Mouse (Mus musculus) left cerebral cortex, adult 2 months (tissue): ENCODE data around the gene D430019H16Rik. TPM values are rescaled to one million over a fixed set of nuclear protein-coding genes. Genes with fewer than 3 reads are reported as not detected.

Experiments used
- DNase-seq, 2 experiments: peaks; one replicate each; pipeline ENCODE4 v3.0.0; 2021 to 2022; ENCODE audit warnings: low spot score in 2 of 2, mixed read lengths in 1 of 2; ENCODE audit errors: extremely low spot score in 1 of 2
- H3K27ac ChIP-seq: fragments of 200-600 bp; 2 replicates; pipeline ENCODE4 v1.8.1; 2022
- H3K4me3 ChIP-seq: fragments of 200-600 bp; 2 replicates; pipeline ENCODE4 v1.8.1; 2022
- CTCF ChIP-seq: fragments of 200-600 bp; IDR thresholded peaks from 2 replicates; pipeline ENCODE4 v1.8.1; 2022; ENCODE audit warnings: antibody characterized with exemption, mild to moderate bottlenecking, moderate library complexity
- intact Hi-C: fragments of 180-260 bp; cut with DNase I; formaldehyde crosslinking; loops from one replicate; pipeline ENCODE4 v1.15.1; 2025
- total RNA-seq, 2 experiments: library from RNA; stranded (reverse); gene quantifications; 2 replicates each; pipeline ENCODE4 v1.2.3; 2021

D430019H16Rik gene
- total RNA-seq, 2 experiments from 2014 or later, result 81.5 to 88.0 TPM

DNA sequence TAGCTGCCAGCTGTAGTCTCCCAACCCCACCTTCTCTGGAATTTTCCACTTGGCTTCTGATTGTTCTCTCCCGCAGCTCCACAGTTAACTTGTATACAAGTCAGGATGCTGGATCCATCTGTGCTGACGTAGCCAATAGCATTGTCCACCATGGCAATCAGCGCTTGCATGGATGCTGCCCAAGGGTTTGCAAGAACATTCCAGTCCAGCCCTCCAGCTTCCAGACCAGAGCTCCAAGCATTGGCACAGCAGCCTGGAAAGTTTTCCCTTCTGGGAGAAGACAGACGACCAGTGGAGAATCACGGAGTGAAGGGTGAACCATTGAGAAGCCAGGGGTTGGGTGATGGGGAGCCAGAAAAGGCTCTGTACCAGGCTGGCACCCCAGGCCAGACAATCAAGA, 41.1 kb downstream of the D430019H16Rik start:
- DNase-seq, result no peak
- Histone ChIP-seq H3K27ac (no peak overlapping the region), H3K4me3 (no peak overlapping the region)
- TF ChIP-seq CTCF, result no peak
- intact Hi-C loops, result loop anchor here (5.0 kb wide), 1 partner anchor 228 kb away; no protein-coding TSS in a partner anchor

DNA sequence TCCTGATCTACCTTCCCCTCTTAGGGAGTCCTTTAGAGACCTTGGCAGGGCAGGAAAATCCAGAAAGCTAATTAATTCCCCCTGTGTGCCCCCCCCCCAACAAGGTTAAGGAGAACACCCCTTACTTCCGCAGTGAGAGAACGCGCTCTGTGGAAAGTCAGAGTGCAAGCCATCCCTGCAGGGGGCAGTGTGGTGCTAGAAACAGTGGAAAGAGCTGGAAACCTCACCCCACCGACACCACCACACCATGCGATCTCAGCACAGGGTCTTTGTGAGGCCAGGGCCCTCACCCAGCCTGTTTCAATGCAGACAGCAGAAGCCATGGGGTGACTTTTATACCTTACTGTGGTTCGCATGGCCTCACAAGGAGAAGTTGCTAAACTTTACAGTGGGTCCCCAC, 44.2 kb downstream of the D430019H16Rik start:
- Histone ChIP-seq H3K27ac (no peak overlapping the region), H3K4me3 (no peak overlapping the region)
- TF ChIP-seq CTCF, result peak; percentile 72
- DNase-seq, result peak; percentile 80 to 84
- intact Hi-C loops, result loop anchor here (1.0 to 5.0 kb wide), 3 partner anchors 87 to 224 kb away; no protein-coding TSS in a partner anchor

DNA sequence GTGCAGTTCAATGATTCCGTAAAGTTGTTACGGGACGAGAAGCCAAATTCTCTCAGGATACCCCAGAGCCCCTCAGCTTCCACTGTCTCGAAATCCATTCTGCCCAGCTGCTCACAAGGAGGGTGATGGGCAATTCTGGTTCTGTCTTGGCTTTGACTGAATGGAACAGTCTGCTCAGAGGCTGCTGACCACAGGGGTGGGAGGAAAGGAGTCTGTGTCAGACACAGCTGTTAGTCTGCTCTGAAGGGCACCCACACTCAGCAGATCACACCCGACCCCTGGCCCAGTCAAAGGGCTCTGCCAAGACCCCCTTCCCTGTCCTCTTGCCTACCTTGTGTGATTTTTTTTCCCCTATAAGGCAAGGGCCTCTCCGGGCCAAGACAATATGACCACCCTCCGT, 44.8 kb downstream of the D430019H16Rik start:
- intact Hi-C loops, result loop anchor here (1.0 to 5.0 kb wide), 3 partner anchors 87 to 224 kb away; no protein-coding TSS in a partner anchor
- Histone ChIP-seq H3K27ac (no peak overlapping the region), H3K4me3 (no peak overlapping the region)
- TF ChIP-seq CTCF, result no peak
- no peak for DNase-seq

DNA sequence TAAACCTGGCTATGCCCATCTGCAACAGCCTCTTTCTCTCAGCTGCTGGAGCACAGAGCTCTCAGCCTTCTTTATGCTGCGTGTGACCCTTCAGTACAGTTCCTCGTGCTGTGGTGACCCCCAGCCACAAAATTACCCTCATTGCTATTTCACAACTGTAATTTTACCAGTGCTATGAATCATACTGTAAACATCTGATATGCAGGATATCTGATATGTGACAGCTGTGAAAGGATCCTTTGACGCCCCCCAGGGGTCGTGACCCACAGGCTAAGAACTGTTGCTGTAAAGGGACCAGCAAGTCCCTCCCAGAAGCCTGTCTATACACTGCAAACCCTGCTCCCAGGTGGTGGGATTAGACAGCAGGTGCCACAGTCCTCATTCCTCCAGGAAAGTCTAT, 45.2 kb downstream of the D430019H16Rik start:
- TF ChIP-seq CTCF, result no peak
- no peak overlapping the region for H3K4me3 ChIP-seq
- no peak for DNase-seq
- intact Hi-C loops, result loop anchor here (1.0 to 5.0 kb wide), 3 partner anchors 86 to 223 kb away; no protein-coding TSS in a partner anchor
- H3K27ac ChIP-seq, result no peak overlapping the region

DNA sequence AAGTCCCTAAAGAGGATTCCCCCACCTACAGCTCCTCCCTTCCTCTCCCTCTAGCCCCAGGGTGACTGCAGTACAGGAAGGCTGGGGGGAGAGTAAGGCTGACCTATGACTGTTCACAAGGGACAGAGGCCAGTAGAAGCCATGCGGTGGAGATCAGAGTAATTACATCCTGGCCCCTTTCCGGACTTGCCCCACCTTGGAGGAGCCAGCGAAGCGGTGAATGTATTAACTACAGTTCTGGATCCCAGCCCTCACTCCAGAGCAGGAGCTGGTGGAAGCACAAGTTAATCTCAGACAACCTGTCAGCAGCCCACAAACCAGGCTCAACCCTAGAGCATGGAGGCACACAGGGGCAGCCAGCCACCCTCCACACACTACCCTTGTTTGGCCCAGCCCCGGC, 47.3 kb downstream of the D430019H16Rik start:
- Histone ChIP-seq H3K4me3 (no peak overlapping the region), H3K27ac (no peak overlapping the region)
- DNase-seq, result no peak
- intact Hi-C loops, result no loop called here
- no peak for TF ChIP-seq CTCF

DNA sequence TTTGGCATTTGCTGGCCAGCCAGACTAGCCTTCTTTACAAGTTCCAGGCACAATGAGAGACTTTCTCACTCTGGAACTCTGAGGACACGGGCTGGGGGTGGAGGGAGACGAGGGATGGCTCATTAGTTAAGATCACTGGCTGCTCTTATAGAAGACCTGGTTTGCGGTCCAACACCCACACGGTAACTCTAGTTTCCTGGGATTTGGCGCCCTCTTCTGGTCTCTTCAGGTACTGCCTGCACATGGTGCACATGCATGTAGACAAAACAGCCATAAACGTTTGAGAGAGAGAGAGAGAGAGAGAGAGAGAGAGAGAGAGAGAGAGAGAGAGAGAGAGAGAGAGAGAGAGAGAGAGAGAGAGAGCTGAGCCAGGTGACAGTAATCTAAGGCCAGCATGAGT, 51.1 kb downstream of the D430019H16Rik start:
- TF ChIP-seq CTCF, result peak; percentile 31
- no peak overlapping the region for H3K4me3 ChIP-seq
- H3K27ac ChIP-seq, result no peak overlapping the region
- intact Hi-C loops, result no loop called here
- DNase-seq, result no peak

DNA sequence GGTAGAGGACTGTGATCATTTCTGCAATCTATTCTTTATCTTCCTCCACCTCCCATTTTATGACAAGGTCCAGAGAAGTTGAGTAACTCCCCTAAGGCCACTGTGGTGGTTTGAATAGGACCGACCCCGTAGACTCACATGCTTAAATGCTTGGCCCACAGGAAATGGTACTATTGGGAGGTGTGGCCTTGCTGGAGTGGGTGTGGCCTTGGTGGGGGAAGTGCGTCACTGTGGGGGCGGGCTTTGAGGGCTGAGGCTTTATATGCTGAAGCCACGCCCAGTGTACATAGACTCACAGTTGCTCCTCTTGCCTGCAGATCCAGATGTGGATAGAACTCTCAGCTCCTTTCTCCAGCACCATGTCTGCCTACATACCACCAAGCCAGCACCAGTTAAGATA, 57.5 kb downstream of the D430019H16Rik start:
- DNase-seq, result no peak
- no peak for TF ChIP-seq CTCF
- intact Hi-C loops, result no loop called here
- Histone ChIP-seq H3K27ac (no peak overlapping the region), H3K4me3 (no peak overlapping the region)

DNA sequence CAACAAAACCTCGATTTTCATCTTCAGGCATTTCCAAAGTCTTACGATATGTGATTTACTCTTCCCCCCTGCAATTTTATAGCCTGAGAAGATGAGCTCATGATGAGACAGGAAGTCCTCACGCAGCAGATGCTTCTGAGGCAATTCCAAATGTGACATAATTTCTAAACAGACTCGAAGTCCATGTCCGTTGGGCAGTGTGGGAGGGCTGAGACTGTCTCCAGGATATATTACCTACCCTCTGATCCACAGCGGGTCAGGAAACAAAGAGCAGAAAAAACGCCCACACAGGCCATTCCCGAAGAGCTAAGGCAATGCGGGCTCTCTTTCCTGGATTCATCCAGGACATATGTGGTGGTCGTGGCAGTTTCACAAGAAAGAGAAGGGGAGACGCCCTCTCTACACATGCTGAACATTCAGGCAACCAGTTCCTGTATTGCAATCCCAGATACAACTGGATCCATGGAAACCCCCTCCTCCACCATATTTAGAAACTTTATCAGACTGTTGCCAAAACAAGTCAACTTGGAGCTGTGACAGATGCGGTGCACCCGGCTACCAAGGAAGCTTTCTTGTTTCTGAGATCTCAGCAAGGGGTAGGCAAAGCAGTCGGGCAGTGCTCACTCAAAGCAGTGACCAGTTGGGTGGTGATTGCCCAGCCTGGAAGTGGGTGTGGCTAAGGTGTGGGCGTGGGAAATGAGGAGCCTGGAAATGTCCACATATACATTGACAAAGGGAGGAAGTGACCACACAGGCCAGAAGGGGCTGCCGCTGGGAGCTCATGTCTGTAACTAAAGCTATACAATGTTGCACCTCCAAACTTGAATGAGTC, 58.2 kb downstream of the D430019H16Rik start:
- no peak for DNase-seq
- Histone ChIP-seq H3K4me3 (no peak overlapping the region), H3K27ac (no peak overlapping the region)
- intact Hi-C loops, result no loop called here
- no peak for TF ChIP-seq CTCF

DNA sequence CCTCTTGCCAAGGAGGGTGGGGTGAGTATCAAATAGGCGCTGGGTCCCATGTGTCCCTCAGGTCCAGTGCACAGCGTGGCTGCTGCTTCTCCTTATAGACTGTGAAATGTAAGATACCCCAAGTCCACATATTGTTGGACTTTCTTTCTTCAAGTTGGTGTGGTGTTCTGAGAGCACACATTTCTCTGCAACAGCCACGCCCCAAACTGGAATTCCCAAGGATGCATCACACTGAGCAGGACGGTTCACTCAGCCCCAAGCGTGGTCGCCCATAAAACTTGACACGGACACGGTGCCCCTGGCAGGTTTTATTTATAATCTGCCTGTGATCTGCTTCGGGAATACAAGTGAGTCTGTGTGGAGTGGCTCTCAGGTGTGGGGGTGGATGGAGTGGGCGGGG, 60.5 kb downstream of the D430019H16Rik start:
- intact Hi-C loops, result no loop called here
- DNase-seq, result no peak
- no peak overlapping the region for H3K27ac ChIP-seq
- H3K4me3 ChIP-seq, result no peak overlapping the region
- TF ChIP-seq CTCF, result no peak

DNA sequence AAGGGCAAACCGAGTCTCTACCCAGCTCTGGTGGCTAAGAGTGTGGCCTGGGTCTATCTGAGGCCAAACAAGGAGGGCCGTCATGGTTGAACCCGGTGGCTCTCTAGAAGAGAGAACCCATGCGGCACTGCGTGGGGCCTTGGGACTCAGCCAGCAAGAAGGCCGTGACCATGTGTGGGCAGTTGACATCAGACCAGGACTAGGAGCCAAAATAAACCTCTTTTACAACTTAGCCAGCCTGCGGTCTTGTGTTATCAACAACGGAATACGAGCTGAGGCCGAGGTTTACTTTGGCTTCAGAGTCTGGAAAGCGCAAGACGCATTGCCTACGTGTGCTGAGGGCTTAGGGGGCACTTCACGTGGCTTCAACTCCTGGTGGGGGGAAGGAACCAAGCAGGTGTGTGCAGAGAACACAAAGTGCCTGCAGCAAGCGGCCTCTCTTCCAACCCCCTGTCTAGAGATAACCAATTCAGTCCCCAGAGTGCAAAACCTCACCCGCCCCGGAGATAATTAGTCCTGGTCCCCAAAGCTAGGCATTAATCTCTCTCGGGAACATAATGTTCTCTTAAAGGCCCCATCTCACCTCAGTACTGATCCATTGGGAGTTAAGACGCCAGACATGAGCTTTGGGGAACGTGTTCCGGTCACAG, 63.5 kb downstream of the D430019H16Rik start:
- Histone ChIP-seq H3K27ac (no peak overlapping the region), H3K4me3 (no peak overlapping the region)
- no peak for DNase-seq
- intact Hi-C loops, result no loop called here
- no peak for TF ChIP-seq CTCF

DNA sequence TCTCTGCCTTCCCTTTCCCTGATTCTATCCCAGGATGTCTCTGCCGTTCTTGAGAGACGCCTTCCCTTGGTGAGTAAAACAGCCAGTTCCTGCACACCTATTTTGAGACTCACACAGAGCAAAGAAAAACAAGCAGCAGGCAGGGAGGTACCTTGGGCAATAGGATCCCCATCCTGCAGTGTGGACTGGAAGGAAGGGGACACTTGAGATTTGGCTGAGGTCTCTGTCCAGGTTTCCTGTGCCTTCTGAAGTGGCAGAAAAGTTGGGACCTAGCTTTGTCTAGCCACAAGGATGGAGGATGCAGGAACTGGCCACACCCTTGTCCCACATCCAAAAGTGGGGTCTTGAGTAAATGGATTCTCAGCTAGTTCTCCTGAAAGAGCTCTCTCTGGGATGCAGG, 66.2 kb downstream of the D430019H16Rik start:
- no peak for DNase-seq
- H3K4me3 ChIP-seq, result no peak overlapping the region
- intact Hi-C loops, result no loop called here
- no peak for TF ChIP-seq CTCF
- no peak overlapping the region for H3K27ac ChIP-seq

DNA sequence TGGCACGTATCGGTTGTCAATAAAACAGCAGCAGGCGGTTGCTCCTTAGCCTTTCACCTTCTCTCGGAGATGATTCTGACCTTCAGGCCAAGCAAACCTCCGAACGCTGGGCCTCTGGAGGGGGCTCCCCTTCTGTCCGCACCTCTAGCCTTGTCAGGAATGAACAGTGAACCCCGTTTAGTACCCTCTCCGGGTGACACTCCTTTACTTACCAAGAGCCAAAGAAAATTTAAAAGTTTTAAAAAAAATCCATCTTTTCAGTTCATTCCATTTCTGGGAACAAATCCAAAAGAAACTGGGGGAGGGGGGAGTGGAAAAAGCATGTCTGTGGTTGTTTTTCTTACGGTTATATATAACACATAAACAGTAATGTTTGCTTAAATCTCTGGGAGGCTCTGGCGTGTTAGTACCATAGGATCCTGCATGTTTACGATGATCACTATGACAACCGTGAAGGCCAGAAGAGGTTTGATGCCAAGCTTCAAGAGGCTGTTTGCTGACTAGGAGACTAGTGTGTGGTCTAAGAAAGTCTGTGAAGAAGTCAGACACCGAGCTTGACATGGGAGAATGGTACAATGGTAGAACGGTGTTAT, 67.6 kb downstream of the D430019H16Rik start:
- no peak for DNase-seq
- Histone ChIP-seq H3K27ac (no peak overlapping the region), H3K4me3 (no peak overlapping the region)
- intact Hi-C loops, result no loop called here
- TF ChIP-seq CTCF, result no peak
